Mouse (Mus musculus) erythroblast, embryonic 14.5 days (primary cell): ENCODE data around the gene Mapre3.

Source experiments
- GATA1 ChIP-seq: IDR thresholded peaks from 2 replicates; pipeline ENCODE4 v1.6.1; 2012; ENCODE audit warnings: low read length, inconsistent platforms, mixed read lengths
- TAL1 ChIP-seq: IDR thresholded peaks from 3 replicates; pipeline ENCODE4 v1.6.1; 2012; ENCODE audit warnings: low read length, inconsistent platforms, mixed read lengths

GRCm38 (mm10) chr5:30822689-30823088 lies 8.2 kb downstream of the Mapre3 start:
- no peak for TF ChIP-seq GATA1
- TF ChIP-seq TAL1 = no peak
